Mouse (Mus musculus) midbrain, embryonic 12.5 days (tissue): ENCODE results near the gene Trappc6b. TPM values are rescaled to one million over a fixed set of nuclear protein-coding genes. Genes with fewer than 3 reads are reported as not detected.
A peak's percentile ranks its signal among the peaks of the same experiment; 100 is the strongest.
"Not testable (repeated sequence)": the region's sequence is repeated elsewhere in the genome, so short reads cannot be mapped to it uniquely, and the experiment has no call there.

Source experiments
- ATAC-seq: fragments of 200-750 bp; cut with Nextera tagmentation; 2 replicates; pipeline ENCODE4 v1.8.0; 2017; ENCODE audit warnings: low read depth, moderate TSS enrichment, moderate library complexity; ENCODE audit not compliant: low FRiP score
- H3K27ac ChIP-seq: fragments of 300-500 bp; sonication (generic); replicated peaks from 2 replicates; pipeline ENCODE4 v1.5.1; 2016; ENCODE audit warnings: mild to moderate bottlenecking
- H3K27me3 ChIP-seq: fragments of 300-500 bp; sonication (generic); 2 replicates; pipeline ENCODE4 v1.6.1; 2016; ENCODE audit warnings: mild to moderate bottlenecking
- H3K36me3 ChIP-seq: fragments of 300-500 bp; sonication (generic); 2 replicates; pipeline ENCODE4 v1.6.1; 2016
- H3K4me1 ChIP-seq: fragments of 300-500 bp; sonication (generic); 2 replicates; pipeline ENCODE4 v1.6.1; 2016
- H3K4me2 ChIP-seq: fragments of 300-500 bp; sonication (generic); replicated peaks from 2 replicates; pipeline ENCODE4 v1.6.1; 2016; ENCODE audit warnings: mild to moderate bottlenecking, moderate library complexity
- H3K4me3 ChIP-seq: fragments of 300-500 bp; sonication (generic); 2 replicates; pipeline ENCODE4 v1.5.1; 2016; ENCODE audit warnings: mild to moderate bottlenecking
- H3K9ac ChIP-seq: fragments of 300-500 bp; sonication (generic); replicated peaks from 2 replicates; pipeline ENCODE4 v1.6.1; 2016; ENCODE audit warnings: mild to moderate bottlenecking, moderate library complexity
- H3K9me3 ChIP-seq: fragments of 300-500 bp; sonication (generic); 2 replicates; pipeline ENCODE4 v1.6.1; 2016; ENCODE audit warnings: mild to moderate bottlenecking
- WGBS: fragments of 180-500 bp; shearing (Covaris S2); methylation state at CpG from one replicate; pipeline ENCODE4 v1.1.7; 2016; 5-methylcytosine and 5-hydroxymethylcytosine counted together
- polyA plus RNA-seq: library from polyadenylated mRNA; unstranded; fragments of >200 nt; fragmentation: Nextera tagmentation; extraction: Ambion mirVana; gene quantifications from 2 replicates; pipeline ENCODE4 v1.2.1, GENCODE M21; 2016

Trappc6b gene
- polyA plus RNA-seq, 1 experiment from 2014 or later, result 113 TPM

DNA sequence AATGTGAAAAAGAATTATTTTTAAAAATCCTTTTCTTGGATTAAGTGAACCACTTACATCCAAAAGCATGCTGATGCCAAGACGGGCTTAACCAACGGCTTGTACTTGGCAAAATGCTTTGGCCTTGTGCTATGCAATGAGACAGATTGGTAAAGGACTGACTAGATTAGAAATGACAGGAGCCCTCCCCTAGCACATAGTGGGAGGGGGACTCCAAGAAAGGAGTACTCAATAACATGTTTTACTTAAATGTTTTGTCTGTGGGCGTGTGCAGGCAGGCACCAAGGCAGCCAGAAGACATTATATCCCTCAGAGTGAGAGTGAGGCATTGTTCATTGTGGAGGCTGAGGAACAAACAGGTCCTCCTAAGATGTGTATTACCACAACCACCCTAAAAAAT, 12.8 kb upstream of the Trappc6b start:
- no peak overlapping the region for H3K4me2 ChIP-seq
- 92% methylated on average over 3 of the region's 3 CpGs for WGBS
- peaks cover 39% of the 10 kb centered on the region for H3K36me3 ChIP-seq
- H3K4me1 ChIP-seq, result no peaks in the 10 kb centered on the region
- no peaks in the 10 kb centered on the region for H3K9me3 ChIP-seq
- no peaks in the 10 kb centered on the region for H3K27me3 ChIP-seq
- no peak overlapping the region for H3K27ac ChIP-seq
- H3K4me3 ChIP-seq, result no peak overlapping the region
- ATAC-seq, result peak; percentile 34; the same call in 1 of the 2 replicates
- no peak overlapping the region for H3K9ac ChIP-seq

DNA sequence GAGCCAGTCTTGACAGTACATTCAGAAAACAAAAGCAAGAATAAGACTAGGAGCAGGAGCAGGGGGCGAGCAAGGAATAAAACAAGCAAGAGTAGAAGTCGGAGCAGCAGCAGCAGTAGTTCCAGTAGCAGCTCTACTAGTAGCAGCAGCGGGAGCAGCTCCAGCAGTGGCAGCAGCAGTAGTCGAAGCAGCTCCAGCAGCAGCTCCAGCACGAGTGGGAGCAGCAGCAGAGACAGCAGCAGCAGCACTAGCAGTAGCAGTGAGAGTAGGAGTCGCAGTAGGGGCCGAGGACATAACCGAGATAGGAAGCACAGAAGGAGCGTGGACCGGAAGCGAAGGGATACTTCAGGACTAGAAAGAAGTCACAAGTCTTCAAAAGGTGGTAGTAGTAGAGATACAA, 11.0 kb upstream of the Trappc6b start:
- no peaks in the 10 kb centered on the region for H3K9me3 ChIP-seq
- H3K36me3 ChIP-seq, result peaks cover 50% of the 10 kb centered on the region
- WGBS, result 89% methylated on average over 11 of the region's 11 CpGs
- H3K4me3 ChIP-seq, result no peak overlapping the region
- H3K4me1 ChIP-seq, result peaks cover 8% of the 10 kb centered on the region
- H3K27ac ChIP-seq, result no peak overlapping the region
- H3K4me2 ChIP-seq, result no peak overlapping the region
- no peaks in the 10 kb centered on the region for H3K27me3 ChIP-seq
- no peak for ATAC-seq
- H3K9ac ChIP-seq, result no peak overlapping the region

DNA sequence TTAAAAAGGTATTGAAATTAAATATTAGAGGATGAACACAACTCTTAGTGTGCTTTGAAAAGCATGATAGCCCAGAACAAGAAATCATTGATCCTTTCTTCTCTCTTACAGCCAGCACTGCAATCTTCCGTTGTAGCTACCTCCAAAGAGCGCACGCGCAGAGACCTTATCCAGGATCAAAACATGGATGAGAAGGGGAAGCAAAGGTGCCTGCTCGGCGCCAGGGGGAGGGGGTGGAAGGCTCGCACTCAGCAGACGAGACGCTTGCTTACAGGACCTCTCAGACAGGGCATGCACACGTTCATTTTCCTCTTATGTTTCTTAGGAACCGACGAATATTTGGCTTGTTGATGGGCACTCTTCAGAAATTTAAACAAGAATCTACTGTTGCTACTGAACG, 7.5 kb upstream of the Trappc6b start:
- H3K4me3 ChIP-seq, result no peak overlapping the region
- H3K9me3 ChIP-seq, result no peaks in the 10 kb centered on the region
- H3K27ac ChIP-seq, result no peak overlapping the region
- peaks cover 11% of the 10 kb centered on the region for H3K4me1 ChIP-seq
- no peak overlapping the region for H3K4me2 ChIP-seq
- 94% methylated on average over 13 of the region's 13 CpGs for WGBS
- H3K36me3 ChIP-seq, result peaks cover 47% of the 10 kb centered on the region
- H3K9ac ChIP-seq, result no peak overlapping the region
- no peak for ATAC-seq
- no peaks in the 10 kb centered on the region for H3K27me3 ChIP-seq

DNA sequence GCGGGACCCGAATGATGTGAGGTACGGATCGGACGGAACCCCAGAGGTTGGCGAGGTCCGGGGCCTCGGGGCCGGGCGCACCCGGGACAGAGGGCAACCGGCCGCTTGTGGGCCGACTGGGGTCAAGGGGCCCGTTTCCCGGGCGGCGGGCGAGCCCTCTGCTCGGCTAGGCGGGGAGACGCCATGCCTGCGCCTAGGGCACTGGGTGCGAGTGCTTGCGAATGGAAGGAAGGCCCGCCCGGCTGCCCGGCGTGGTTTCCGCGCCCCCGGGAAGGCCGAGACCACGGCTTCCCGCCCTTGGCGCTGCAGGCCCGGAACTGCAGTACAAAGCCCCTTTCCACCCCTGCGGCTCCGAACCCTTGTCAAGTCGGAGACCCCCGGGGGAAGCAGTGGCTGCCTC, 5.8 kb upstream of the Trappc6b start:
- Histone ChIP-seq H3K36me3 (peaks cover 41% of the 10 kb centered on the region), H3K9ac (peak overlapping the region; percentile 93)
- ATAC-seq, result peak; percentile 66

DNA sequence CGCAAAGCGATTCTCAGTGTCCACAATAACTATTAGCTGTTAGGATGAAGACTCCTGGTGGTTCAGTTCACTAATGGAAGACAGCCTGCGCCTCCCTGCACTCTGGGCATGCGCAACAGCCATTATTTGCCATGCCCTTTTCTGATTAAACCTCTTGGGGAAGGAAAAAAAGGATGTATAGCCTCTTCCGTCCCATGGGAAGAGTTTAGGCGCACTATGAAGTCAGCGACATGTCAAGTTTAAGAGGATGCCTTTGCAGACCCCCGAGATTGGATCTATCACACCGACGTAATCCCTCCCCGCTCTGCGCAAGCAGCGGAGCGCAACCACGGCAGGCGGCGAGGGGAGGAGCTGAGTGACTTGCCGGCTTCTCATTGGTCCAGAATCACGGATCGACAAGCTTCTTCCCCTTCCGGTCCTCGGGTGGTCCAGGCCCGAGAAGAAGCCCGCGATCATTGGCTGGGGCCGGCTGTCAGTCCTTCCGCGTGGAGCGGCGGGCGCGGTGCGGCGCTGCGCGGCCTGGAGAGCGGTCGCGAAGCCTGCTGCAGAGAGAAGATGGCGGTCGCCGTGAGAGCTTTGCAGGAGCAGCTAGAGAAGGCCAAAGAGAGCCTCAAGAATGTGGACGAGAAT, 5.3 kb upstream of the Trappc6b start, which contains the start of gene Pnn:
Gene Pnn, plus strand, starts transcription at position 437 of the 630 bp plus-strand sequence.
- Histone ChIP-seq H3K4me2 (peak within 1 kb of the TSS; percentile 71), H3K9me3 (no peaks in the 10 kb centered on the region), H3K27ac (peak within 1 kb of the TSS; percentile 90), H3K27me3 (no peaks in the 10 kb centered on the region), H3K4me3 (peak within 1 kb of the TSS; percentile 82), H3K9ac (peak within 1 kb of the TSS; percentile 93), H3K4me1 (peaks cover 11% of the 10 kb centered on the region), H3K36me3 (peaks cover 35% of the 10 kb centered on the region)
- peak; percentile 99 for ATAC-seq
- WGBS, result under 1% methylated on average over 43 of the region's 43 CpGs

More for the DNA sequence above, 5.8 kb upstream of the Trappc6b start:
- Histone ChIP-seq H3K4me3 (peak overlapping the region; percentile 82), H3K4me2 (peak overlapping the region; percentile 71), H3K27me3 (no peaks in the 10 kb centered on the region), H3K27ac (peak overlapping the region; percentile 90), H3K4me1 (peaks cover 11% of the 10 kb centered on the region), H3K9me3 (no peaks in the 10 kb centered on the region)
- under 1% methylated on average over 39 of the region's 41 CpGs for WGBS

DNA sequence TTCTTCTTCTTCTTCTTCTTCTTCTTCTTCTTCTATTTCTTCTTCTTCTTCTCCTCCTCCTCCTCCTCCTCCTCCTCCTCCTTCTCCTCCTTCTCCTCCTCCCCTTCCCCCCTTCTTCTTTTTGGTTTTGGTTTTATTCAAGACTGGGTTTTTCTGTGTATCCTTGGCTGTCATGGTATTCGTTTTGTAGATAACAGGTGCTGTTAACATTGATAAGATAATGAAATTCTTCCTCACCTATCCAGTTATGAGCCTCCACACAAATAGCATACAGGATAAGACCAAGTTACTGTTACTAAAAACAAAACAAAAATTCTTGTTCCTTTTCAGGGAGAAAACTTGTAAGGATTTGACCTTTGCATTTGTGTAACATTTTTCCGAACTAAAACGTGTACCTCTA, 4.5 kb upstream of the Trappc6b start:
- Histone ChIP-seq H3K4me2 (peak overlapping the region; percentile 71), H3K27ac (peak overlapping the region; percentile 90), H3K36me3 (peaks cover 27% of the 10 kb centered on the region), H3K9ac (no peak overlapping the region; the same call in 1 of the 2 replicates), H3K4me1 (peaks cover 11% of the 10 kb centered on the region), H3K9me3 (no peaks in the 10 kb centered on the region), H3K4me3 (peak overlapping the region; percentile 82; the same call in 1 of the 2 replicates), H3K27me3 (no peaks in the 10 kb centered on the region)
- ATAC-seq, result no peak
- WGBS, result 67% methylated on average over 3 of the region's 3 CpGs

DNA sequence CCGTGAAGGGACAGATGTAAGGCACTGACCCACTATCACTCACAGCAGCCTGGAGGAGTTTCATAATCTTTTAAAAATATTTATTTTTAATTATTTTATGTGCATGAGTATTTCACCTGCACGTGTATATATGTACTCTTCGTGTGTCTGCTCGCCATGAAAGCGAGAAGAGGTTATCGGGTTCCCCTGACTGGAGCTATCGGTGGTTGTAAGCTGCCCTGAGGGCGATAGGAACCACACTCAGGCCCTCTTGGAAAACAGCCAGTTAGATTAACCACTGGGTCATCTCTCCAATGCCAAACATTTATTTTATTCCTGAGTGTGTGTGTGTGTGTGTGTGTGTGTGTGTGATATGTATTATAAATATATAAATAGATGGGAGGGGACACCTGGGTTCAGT, 3.6 kb upstream of the Trappc6b start:
- H3K4me2 ChIP-seq, result no peak overlapping the region
- no peaks in the 10 kb centered on the region for H3K27me3 ChIP-seq
- H3K4me3 ChIP-seq, result no peak overlapping the region
- peaks cover 19% of the 10 kb centered on the region for H3K36me3 ChIP-seq
- no peak for ATAC-seq
- no peaks in the 10 kb centered on the region for H3K9me3 ChIP-seq
- WGBS, result 85% methylated on average over 8 of the region's 8 CpGs
- peaks cover 18% of the 10 kb centered on the region for H3K4me1 ChIP-seq
- no peak overlapping the region for H3K27ac ChIP-seq
- no peak overlapping the region for H3K9ac ChIP-seq

DNA sequence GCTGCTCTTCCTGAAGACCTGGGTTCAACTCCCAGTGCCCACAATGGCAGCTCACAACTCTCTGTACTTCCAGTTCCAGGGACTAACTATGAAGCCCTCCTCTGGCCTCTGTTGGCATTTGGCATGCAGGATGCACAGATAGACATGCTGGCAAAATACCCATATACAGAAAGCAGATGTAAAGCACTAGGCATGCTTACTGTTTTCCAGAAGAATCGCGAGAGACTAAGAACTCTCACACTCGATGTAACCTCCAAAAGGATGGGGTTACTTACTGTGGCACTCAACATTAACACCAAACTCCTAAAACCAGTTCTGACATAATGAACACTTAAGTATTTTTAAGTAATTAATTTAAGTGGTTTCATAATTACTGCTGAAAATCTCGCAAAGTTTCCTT, 950 bp downstream of the Trappc6b start:
- peaks cover 12% of the 10 kb centered on the region for H3K4me1 ChIP-seq
- no peak for ATAC-seq
- peaks cover 12% of the 10 kb centered on the region for H3K36me3 ChIP-seq
- WGBS, result 76% methylated on average over 4 of the region's 4 CpGs
- H3K27me3 ChIP-seq, result no peaks in the 10 kb centered on the region
- peak overlapping the region; percentile 95 for H3K9ac ChIP-seq
- H3K27ac ChIP-seq, result 0 out of 2 replicates have a peak overlapping the region, but pooled peaks have one; percentile 89
- peak overlapping the region; percentile 89 for H3K4me3 ChIP-seq
- H3K9me3 ChIP-seq, result no peaks in the 10 kb centered on the region
- peak overlapping the region; percentile 78 for H3K4me2 ChIP-seq

DNA sequence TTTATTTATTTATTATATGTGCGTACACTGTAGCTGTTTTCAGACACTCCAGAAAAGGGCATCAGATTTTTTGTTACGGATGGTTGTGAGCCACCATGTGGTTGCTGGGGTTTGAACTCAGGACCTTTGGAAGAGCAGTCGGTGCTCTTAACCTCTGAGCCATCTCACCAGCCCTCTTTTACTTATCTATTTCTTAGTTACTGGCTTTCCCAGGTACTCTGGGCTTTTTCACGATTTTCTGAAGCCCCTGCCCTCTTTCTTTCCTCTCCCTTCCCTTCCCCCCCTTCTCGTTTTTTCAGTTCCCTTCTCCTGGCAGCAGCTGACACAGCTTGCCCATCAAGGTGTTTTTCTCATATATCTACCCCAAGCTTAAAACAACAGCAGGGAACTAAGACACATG, 3.0 kb downstream of the Trappc6b start:
- peaks cover 14% of the 10 kb centered on the region for H3K36me3 ChIP-seq
- not testable (repeated sequence) for H3K27me3 ChIP-seq, H3K9me3 ChIP-seq, H3K27ac ChIP-seq, H3K4me2 ChIP-seq, H3K9ac ChIP-seq, ATAC-seq, H3K4me3 ChIP-seq
- WGBS, result 92% methylated on average over 5 of the region's 5 CpGs
- peaks cover 12% of the 10 kb centered on the region for H3K4me1 ChIP-seq

DNA sequence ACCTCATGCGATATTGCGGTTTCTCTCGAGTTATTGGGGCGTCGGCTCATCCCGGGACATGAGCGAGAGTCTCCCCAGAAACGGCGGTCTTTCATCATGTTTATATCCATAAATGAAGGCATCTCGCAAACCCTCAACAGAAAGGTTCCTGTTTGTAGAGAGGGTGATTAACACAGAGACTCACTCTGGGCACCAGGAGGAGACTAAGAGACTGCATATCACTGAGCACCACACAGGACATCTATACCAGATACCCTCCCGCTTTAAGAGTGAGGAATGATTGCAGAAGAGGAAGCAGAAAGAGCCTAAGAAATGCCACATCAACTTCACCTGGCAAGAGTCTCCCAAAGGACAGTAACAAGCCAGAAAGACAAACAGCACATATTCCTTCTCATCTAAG, 5.0 kb downstream of the Trappc6b start:
- no peak overlapping the region for H3K4me2 ChIP-seq
- no peaks in the 10 kb centered on the region for H3K27me3 ChIP-seq
- peaks cover 25% of the 10 kb centered on the region for H3K36me3 ChIP-seq
- H3K9ac ChIP-seq, result no peak overlapping the region
- no peak overlapping the region for H3K27ac ChIP-seq
- no peak for ATAC-seq
- H3K4me3 ChIP-seq, result no peak overlapping the region
- WGBS, result 94% methylated on average over 11 of the region's 11 CpGs
- H3K4me1 ChIP-seq, result peaks cover 12% of the 10 kb centered on the region
- no peaks in the 10 kb centered on the region for H3K9me3 ChIP-seq

DNA sequence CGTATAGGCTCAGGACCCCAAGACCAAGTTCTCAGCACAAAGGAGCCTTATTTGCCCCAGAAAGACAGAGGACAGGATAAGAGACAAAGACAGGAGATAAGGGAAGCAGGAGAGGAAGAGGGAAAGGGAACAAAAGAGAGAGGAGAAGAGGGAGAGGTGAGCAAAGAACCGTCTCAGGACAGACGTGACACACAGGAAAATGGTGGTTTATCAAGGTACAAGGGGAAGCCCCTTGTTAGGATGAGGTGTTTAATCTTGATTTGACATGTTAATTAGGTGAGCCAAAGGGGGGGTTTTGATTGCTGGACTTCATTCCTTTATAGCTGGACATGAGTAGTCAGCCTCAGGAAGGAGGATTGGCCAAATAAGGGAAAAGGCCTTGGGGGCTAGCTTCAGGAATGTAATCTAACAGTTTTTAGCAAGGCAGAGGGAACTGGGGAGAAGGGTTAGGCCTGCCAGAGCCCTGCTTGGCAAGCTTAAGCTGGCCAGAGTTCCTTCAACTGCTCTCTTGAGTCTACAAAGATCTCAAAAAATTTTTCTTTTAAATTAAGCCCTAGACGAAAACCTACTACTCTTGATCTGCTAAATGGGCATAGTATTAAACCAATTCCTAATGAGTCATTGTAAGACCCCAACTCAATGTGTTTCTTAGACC, 5.9 kb downstream of the Trappc6b start:
- Histone ChIP-seq H3K9ac (no peak overlapping the region), H3K4me1 (peaks cover 10% of the 10 kb centered on the region), H3K27me3 (no peaks in the 10 kb centered on the region), H3K36me3 (peaks cover 25% of the 10 kb centered on the region), H3K4me3 (no peak overlapping the region), H3K27ac (no peak overlapping the region), H3K4me2 (no peak overlapping the region), H3K9me3 (no peaks in the 10 kb centered on the region)
- no peak for ATAC-seq
- WGBS, result 86% methylated on average over 4 of the region's 4 CpGs

DNA sequence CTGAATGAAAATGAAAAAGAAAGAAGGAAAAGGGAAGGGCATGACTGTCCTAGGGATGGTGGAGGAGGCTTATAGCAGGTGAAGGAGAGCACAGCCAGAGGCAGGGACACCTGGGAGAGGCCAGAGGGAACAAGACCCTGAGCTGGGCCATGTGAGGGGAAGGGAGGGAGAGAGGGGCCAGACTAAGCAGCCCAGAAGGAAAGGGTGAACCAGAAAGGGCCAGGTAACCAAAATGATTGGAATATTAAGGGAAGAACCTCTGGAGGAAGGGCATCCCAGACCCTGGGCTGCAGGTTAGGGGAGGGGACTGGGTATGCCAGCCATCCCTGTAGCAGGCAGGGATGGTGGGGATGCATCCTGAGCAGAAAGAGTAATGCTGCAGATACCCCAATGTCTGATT, 7.3 kb downstream of the Trappc6b start:
- H3K27ac ChIP-seq, result no peak overlapping the region
- no peak overlapping the region for H3K9ac ChIP-seq
- ATAC-seq, result no peak
- no peaks in the 10 kb centered on the region for H3K9me3 ChIP-seq
- H3K4me3 ChIP-seq, result no peak overlapping the region
- H3K27me3 ChIP-seq, result no peaks in the 10 kb centered on the region
- peaks cover 33% of the 10 kb centered on the region for H3K36me3 ChIP-seq
- H3K4me1 ChIP-seq, result no peaks in the 10 kb centered on the region
- no peak overlapping the region for H3K4me2 ChIP-seq
